Mouse (Mus musculus) liver (tissue): ENCODE measurements at regions not wholly inside any gene's neighbourhood (a gene's known extent, or its start where the extent isn't known, plus 50 kb on each side); places are given as distances from the start of the nearest gene placed in this dataset.

Experiments used
- DNase-seq: peaks from one replicate; pipeline ENCODE4 v3.0.0-alpha.2; 2020; ENCODE audit warnings: mixed read lengths

DNA sequence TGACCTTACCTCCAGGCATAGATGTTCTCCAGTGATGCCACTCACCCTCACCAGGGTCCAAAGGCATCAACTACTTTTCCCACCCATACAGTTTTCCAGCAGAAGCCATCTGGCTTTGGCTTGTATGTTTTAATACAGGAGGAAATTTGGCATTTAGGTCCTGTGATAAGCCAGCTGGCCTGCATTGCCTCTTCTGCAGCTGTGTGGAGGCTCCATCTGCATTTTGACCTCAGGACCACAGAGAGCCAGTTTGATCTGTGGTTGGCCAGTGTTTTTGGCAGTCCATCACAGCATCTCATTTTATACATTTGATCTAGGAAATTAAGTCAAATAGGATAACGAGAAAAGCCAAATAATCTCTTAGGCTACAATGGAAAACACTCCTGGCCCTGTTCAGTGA is 315.1 kb upstream of the Sphkap start:
- no peak for DNase-seq

DNA sequence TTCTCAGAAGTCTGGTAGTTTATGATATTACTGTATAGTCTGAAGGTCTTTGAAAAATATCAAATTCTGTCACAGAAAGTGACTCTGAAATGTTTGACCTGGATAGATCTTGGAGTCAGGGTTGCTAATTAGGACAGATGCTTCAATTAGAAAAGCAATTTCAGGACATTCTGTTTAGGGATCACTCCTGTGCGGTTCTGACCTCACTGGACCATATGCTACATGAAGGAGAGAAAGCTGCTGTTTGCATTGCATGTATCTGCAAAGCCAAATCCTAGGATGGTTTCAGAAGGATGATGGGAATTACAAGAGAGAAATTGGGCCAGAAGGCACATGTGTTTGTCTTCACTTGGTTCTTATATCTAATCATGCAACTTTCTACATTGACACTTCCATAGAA is 312.2 kb upstream of the Sphkap start:
- no peak for DNase-seq

DNA sequence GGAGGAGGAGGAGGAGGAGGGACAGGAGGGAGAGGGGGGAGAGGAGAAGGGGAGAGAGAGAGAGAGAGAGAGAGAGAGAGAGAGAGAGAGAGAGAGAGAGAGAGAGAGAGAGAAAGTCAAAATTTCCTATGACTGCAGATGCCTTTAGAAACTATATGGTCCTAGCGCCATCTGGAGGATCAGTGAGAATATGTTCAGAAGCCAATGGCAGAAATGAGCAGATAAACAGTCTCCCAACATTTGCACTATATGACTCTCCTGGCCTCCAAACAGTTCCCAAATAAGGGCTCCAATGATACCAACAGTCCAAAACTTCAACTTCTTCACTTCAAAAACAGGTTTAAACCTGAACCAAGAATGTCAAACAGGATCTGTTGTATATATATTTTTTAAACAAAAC is 309.1 kb upstream of the Sphkap start:
- no peak for DNase-seq

DNA sequence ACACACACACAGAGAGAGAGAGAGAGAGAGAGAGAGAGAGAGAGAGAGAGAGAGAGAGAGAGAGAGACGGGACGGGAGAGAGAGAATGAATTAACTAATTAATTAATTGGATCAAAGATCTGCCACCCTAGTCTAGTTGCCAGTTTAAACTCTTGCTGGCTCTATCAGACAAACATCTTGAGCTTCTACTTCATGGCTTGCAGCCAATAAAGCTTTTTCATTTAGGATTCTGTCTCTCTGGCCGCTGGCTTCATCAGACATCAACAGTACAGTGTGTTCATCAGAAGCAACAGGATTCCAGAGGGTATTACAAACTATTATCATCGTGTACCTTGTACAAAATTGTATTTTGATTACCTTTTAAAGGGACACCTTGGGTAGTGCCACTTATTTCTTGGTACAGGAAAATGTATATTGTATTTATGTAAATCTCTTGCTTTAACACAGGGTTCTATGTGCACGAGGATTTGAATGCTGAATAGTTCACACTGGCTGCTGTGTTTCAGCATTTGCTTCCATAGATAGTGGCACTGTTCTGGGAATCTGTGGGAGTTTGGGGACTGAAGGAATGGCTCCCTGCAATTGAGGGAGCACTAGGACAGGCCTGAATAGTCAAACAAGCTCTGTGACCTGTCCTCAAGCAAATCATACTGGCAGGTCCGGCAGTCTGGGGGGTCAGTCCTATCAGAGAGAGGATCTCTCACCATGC is 293.9 kb upstream of the Sphkap start:
- no peak for DNase-seq

DNA sequence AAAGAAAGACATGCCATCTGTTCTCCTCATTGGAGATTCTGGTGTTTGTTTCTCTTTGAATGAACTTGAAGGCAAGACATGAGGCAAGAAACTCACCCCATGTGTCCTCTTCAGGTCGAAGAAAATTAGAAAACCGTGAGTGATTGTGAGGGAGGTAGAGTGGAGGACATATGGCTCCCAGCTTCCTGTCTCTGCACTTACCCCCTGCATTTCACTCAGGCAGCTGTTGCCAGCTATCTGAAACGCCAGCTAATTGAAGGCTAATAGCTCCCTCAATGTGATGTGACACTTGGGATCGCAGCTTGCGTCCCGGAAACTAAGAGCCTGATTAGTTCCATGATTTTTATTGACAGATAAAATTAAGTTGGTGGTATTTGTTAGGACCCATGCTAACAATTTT is 289.4 kb upstream of the Sphkap start:
- DNase-seq: no peak

DNA sequence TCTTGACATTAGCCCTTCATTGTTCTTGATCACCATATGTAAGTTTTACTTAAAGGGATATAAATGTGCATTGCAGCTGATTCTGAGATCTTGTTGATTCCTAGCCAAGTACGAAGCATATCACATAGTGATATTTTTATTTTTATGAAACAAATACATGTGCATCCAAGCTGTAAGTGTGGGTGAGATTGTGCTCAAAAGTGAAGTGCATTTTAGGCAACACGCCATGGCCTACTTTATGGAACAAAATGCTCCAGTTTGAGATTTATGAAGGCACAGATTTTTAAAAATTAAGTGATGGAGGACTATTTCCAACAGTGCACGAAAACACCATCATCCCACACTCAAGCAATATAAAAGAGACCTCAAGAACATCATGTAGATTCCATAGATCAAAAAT is 277.2 kb upstream of the Sphkap start:
- no peak for DNase-seq

DNA sequence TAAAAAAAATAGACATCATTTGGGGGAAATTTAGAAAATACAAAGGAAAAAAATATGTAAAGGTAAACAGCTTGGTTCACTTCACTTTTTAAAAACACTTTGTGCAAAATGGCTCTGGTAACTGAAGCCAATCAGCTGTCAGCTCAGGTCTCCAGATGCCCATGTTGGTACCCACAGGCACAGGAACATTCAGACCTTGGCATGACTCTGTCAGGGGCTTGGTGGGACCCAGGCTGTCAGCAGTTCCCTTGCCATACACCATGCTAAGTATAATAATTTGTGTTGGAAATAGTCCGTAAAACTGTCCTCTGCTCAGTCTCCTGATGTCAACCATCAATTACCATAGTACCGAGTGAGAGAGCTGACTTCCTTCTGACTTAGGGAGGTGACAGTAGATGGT is 257.3 kb upstream of the Sphkap start:
- no peak for DNase-seq

DNA sequence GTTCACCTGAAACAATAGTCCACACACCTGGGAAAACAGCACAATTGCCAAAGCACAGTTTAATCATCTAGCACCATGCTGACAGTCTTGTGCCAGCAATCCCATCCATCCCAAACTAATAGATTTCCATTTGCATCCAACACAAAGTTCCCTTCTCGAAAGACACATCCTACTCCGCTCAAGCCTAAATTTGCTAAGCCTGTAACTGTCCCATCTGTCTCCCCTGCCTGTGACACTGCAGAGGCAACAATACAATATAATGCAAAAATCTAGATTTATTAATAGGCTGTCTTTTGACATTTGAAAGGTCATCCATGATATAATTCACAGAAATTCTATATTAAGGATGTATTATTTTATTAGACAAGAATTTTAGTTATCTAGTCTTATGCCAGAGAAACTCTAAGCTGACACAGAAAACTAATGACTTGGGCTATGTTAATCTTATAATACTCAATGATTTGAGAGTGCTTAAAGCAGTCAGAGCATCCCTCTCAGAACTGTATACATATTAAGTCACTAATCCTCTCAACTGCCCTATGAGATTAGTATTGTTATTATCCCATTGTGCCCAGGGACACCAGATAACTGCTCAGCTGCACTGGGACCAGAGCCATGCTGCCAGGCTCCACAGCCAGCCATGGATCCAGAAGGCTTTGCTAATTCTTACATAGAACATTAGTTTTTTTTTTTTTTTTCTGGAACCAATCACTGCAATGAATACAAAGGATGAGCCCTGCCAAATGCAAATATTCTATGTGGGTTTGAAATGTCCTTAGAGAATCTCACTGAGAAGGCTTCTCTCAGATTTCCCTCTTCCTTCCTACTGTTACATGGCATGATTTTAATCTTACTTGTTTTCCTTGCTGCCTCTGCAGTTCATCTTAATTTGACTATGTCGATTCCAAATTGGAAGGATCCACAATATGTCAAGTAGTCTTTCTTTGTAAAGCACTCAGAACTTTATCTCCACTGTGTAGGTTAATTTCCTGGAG is 254.1 kb upstream of the Sphkap start:
- no peak for DNase-seq

DNA sequence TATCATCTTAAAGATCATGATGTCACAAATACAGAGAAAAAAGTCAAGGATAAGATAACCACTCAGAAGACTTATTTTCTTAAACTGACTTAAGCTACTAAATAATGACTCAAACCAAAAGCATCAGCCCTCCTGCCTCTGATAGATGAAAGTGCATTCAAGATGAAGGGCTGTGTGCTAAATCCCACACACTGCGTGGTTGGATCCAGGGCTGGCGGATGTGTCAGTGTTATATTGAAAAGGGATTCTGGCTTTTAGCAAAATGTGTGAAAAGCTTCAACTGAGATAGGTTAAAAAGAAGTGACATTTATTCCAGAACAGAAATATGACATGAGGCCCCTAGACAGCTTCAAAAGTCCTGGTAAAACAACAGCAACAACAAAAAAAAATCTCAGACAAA is 245.7 kb upstream of the Sphkap start:
- no peak for DNase-seq

DNA sequence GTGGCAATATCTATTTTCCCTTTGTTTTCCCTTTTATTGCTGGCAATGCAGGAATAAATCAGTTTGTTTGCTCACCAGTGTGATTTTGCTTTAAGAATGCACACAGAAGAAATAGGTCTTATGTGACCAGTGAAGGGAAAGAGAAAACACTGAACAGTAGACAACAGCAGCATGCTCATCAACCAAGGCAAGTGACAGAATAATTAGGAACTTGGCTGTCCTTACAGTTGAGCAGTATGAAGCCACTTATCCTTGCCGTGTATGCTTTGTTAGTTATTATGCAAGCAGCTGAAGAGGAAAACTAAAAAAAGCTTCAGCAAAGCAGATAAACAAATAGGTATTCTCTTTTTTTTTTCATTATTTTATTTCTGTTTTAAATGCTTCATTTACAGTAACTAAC is 237.6 kb upstream of the Sphkap start:
- DNase-seq: no peak

DNA sequence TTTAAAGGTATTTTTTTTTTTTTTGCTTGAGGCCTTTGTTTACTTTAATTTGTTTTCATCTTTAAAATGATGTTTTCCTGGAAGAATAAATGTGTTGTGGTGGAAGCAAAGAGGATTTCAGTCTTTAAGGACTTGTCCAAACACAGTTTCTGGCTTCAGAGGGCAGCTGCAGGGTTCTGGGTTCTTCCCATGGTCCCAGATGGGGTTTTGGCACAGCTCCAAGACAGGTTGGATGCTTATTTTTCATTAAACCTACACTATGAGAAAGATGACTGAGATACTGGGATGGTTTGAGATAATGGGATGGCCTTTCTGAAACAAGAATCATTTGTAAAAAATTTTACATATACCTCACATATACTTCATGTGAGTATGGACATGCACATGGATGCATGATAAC is 234.7 kb upstream of the Sphkap start:
- DNase-seq: no peak

DNA sequence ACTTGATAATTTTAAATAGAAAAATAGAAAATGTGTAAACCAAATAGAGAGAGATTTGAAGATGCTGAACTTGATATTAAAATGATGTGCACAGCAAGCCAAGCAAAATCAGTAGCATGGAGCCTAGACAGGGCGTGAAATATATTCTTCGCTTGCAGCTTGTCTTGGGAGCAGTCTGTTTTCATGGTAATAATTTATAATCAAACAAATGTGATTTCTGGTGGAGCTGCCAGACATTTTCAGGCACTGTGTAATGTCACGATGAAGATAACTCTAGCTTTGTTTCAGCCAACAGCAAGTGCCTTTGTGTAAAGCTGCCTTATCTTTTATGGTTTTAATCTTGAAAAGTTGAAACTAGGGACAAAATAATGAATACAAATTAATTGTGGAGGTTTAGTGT is 228.1 kb upstream of the Sphkap start:
- DNase-seq: no peak

DNA sequence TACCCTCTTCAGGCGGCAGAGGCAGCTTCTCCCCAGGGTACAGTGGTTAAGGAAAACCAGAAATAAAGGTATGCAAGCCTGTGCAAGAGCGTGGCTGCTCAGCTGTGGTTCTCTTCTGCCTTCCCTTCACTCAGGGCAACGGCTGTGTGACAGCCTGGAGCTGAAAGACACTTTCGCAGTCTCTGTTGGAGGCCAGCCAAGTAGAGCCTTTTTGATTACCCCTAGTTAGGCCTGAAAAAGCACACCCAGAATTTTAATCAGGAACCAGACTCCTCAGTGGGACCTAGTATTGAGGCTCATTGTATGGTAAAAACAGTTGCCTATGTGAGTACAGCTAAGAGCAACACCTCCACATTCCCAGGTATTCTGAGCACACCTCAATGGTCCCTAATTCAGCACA is 223.8 kb upstream of the Sphkap start:
- no peak for DNase-seq

DNA sequence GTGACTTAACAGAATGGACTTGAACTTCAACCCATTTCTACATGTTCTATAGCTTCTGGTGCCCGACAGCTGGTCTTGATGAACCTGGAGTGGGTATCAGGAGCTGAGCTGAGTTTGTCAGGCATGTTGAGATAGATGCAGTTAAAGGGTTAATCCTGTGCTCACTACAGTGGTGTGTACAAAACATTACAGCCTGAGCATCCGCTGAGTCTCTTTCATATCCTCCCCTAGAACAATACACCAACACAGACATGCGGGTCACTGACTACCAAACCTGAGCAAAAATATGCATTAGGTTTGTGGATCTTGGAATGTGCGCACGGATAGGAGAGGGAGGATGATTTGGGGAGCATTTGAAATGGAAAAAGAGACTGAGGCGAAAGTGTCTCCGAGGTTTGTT is 223.4 kb upstream of the Sphkap start:
- DNase-seq: no peak

DNA sequence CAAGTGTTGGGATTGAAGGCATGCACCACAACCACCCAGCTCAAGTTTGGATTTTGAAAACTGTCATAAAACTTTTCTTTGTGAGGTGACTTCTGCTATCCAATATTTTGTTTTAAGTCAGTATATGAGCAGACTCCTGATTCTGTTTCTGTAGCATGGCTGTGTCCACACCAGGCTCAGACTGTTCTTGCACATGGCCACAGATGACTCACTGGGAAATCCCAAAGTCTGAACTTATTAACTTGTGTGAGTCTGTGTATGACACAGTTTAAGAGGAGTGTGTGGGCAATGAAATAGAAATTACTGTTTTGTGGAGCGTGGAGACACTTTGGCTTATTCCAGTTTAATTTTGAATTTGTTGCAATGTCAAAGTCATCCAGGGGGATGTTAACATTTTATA is 179.3 kb upstream of the Sphkap start:
- no peak for DNase-seq

DNA sequence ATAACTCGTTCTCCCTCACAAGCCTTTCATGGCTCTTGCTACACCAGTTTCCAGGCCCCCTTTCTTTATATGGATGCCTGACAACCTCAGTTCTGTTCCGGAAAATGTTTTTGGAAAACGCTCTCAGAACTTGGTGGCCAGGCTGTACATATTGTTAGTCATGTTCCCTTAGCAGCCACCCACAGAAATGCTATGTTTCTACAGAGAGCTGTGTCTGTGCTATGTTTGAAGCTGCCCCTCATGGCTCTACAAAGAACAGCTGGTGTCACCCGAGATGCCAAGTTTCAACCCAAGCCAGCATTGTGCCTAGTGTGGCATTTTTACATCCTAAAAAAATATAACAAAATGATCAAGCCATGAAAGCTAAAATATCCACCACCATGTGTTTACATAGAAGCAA is 175.0 kb upstream of the Sphkap start:
- no peak for DNase-seq

DNA sequence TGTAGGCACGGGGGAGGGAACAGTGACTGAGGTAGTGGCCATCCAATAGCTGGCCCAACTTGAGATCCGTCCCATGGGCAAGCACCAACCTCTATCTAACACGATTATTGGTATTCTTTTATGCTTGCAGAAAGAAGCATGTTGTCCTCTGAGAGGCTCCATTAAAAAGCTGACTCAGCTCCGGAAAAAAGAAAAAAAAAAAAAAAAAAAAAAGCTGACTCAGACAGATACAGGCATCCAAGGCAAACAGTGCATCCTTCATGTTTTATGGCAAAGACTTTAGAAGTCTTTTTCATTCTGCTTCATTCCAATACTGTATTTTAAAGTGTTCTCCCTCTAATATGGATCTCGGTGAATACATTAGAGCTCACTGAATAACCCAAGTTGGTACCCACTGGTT is 162.0 kb upstream of the Sphkap start:
- no peak for DNase-seq

DNA sequence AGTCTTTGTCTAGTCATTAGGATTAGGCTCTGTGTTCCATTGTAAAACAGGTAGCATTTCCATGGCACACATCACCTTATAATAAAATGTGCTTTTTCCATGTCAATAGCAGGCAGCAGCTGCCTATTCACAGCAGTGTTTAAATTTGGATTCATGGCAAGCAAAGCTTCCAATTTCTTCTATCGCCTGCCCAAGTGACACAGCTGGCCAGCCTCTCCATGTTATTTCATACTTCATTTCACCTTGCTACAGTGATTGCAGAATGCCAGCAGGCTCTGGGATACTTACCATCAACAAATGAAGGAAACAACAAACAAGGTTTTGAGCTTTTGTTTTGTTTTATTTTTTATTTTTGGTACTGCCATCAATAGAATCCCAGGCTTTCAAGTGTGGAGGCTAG is 160.7 kb upstream of the Sphkap start:
- DNase-seq: no peak

DNA sequence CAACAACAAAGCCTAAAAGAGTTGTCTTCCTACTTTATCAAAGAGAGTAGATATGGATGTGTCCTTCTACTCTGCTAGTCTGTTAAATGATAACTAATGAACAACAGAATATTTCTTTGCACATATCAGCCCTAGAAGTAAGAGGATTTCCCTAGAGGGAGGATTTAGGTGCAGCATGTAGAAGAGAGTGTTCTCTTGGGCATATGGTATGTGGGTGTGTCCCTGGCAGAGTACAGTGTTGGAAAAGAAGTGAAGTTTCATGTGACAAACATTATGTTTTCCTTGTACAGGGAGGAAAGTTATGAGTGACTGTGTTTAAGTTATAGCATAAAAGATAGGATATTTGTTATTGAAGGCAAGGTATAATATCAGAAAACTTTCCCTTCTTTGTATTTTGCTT is 143.6 kb upstream of the Sphkap start:
- DNase-seq: no peak

DNA sequence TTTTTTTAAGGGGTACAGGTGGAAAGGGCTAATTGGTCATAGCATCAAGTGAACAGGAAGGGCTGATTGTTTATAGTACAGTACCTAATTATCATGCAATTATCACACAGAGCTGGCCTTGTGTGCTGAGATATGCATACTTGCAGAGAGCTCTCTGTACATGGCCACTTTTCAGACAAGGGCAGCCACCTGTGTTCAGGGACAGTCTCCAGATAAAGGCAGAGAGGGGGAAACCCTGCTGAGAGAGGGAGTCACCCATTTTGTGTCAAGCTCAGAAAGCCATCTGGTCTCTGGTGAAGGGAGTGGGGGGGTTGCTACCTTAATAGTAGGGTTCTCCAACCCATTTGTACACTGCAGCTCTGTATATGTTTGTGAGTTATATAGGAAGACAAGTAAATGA is 127.5 kb upstream of the Sphkap start:
- no peak for DNase-seq

DNA sequence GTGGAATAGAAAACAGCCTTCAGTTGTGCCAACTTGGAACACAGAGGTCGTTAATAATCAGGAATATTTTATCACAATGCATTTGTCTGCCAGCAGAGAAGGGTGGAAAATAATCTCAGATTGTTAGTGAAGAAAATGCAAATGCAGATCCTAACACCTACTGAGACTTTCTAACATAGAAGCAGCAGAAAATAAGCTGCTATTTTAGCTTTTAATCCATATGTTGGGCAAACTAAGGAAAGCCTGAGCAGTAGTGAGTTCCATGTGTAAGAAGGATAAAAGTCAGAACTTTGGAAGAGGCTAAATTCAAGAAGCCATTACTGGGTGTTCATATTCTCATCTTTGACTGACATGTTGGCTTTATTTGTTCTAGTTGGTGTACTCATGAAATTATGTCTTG is 119.8 kb upstream of the Sphkap start:
- no peak for DNase-seq

DNA sequence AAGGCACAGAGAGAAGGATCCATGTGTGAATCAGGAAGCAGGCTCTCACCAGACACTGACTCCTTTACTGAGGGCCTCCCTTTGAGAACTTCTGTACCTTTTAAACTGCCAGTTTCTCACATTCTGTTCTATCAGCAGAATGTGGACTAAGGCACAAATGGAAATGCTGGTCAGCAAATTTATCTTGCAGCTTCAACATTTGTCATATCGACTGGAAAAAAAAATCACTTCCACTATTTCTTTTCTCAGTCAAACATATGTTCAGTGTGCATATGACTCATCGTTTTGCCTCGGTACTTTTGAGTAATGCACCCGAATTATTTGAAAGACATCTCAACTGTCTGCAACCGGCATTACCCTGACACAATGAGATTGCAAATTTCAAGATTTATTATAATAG is 101.4 kb upstream of the Sphkap start:
- DNase-seq: no peak

DNA sequence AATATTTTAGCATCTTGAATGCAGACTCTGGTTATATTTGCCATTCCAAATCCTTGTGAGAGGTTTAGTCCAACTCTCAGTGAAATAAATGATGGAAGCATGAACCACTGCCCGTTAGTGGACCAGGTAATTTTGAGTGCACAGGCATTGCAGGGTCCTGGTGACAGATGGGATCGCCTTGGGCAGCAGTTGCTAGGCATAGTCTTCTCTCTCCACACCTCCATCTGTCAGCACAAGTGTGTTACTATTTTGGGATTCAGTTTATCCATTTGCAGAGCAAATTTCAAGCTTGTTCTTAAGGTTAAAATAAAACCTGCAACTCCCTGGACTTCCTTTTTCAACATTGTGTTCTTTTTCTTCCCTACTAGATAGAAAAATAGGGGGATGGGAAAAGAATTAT is 97.4 kb upstream of the Sphkap start:
- no peak for DNase-seq

DNA sequence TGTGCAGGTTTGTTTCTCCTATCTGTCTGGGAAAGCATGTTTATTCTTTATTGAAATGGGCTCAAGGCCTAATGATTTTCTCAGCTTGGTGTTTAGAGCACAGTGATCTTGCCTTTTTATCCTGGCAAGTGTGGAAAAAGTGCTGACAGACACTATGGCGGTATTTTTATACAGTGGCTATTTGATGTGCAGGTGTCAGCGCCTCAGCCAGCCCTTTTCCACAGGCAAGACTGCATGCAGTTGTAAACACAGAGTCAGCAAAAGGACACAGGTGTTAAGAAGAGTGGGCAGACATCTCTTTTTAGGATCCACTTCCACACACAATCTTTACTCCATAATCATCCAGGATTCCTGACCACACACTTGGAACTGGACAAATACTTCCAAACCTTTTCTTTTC is 88.9 kb upstream of the Sphkap start:
- no peak for DNase-seq

DNA sequence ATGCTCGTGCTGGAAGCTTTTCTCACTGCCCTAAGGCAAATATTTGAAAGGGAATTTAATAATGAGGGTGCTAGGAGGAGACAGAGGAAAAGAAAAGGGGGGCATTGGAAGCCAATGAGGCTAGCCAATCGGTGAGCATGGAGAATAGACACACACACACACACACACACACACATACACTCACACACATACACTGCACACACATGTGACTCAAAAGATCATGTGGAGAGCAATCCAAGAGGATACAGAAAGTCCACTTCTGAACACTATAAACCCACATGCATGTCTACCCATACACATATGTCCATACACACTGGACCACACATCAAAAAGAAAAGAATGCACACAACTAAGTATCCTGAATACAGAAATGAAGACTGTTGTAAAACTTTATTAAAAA is 88.4 kb upstream of the Sphkap start:
- DNase-seq: no peak
